Mouse (Mus musculus) embryo, embryonic 10 days (tissue): ENCODE measurements around the gene Eml1.

Source experiments
- DNase-seq: peaks from one replicate; pipeline ENCODE4 v3.0.0-alpha.2; 2015; ENCODE audit warnings: low spot score

Eml1 gene

DNA sequence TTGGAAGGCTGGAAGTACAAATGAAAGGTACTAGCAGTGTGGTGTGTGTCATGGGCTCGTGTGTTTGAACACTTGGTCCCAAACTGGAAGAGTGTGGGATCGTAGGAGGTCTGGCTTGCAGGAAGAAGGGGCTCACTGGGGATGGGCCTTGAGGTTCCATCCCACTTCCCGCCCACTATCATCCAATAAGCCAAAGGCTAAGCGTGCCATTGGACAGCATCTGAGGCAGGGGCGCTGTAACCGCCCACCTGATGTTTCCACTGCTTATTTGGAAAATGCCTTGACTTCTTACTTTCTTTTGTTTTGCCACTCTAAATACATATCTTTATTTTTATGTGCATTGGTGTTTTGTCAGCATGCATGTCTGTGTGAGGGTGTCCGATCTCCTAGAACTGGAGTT lies 181.0 kb downstream of the Eml1 start:
- no peak for DNase-seq

DNA sequence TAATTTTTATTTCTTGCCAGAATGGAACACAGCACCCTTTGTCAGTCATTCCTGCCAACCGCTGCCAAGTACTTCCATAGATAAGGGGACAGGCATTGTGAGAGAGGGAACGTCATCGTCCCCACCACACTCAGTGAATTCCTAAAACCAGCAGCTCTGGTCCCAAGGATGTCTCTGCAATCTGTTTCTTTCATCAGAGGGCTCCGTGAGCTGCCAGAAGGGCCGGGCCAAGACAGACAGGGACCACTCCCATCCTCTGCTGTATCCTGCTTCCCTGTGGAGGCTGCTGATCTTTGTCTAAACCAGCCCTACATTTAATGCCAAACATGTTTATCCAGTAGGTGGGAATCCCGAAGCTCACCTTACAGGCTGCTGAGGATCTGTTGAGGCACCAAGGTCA lies 182.3 kb downstream of the Eml1 start:
- DNase-seq = no peak

DNA sequence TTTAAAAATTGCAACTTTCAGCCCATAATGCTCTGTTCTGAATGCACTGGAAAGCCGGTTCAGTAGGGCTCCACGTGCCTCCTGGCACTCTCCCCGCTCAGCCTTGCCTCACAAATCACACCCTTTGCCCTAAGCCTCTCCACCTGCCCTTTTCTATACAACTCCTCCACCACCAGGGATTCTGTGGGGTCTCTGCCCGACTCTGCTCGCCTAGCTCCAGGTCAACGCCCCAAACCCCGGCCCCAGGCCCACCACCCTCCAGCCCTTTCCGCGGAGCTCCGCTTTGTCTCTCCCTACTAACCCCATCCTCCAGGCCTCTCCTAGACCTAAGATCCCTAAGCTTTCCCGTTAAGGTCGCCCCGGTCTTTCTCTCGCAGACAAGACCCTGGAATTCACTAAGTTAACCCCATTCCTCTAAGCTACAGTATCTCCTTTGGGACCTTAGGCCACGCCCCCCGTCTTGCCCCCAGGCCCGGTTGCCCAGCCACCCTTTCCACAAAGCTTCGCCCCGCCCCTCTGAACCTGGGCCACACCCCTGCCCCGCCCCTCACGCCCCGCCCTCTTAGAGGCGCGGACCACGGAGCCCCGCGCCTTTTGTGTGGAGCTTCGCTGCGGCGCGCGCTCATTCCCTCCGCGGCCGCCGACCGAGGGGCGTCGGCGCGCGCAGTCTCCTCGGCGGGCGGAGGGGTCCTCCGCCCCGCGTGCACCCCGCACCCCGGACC lies 183.5 kb downstream of the Eml1 start, which contains the start of gene Evl:
Gene Evl, plus strand, starts transcription at position 601 of the 722 bp plus-strand sequence.
- DNase-seq = peak; percentile 94

DNA sequence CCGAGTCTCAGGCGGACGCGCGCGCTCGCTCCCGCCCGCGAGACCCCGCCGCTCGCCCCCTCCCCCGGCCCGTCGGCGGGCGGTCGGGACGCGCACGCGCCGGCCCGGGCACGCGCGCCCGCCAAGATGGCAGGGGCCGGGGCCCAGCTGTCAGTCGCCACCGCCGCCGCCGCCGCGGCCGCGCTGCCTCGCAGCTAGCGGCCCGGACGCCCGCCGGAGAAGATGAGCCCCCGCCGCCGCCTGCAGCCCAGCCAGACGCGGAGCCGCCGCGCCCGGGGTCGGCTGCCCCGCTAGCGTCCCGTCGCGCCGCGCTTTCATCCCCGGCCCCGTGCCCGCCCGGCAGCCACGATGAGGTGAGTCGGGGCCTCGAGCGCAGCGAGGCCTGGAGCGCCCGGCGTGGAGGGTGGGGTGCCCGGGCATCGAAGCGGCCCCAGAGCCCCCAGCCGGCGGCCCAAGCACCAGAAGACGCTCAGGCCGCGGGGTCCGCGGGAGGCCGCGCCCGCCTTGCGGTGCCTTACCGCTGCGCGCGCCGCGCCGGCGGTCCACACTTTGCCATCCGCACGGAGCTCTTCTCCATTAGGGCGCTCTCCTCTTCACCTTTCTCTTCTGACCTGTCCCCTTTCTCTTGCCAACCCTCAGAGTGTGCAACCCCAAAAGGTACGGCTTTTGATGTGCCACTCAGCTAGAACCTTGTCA lies 184.3 kb downstream of the Eml1 start:
- DNase-seq = peak; percentile 35

DNA sequence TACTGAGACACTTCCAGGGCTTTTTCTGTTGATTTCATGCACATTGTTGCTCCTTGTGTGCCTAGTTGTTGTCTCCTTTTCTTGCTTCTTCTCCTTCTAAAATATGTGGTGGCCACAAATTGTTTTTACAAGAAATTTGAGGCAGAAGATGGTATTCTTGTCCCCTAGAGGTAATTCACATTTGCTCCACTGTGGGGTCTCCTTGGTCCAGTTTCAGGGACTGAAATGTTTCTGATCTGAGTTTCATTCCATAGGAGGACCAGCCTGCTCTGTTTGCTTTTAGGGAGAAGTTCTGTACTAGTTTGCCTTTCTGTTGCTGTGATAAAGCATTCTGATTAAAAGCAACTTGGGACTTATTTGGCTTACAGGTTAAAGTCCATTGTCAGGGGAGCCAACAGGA lies 187.4 kb downstream of the Eml1 start:
- no peak for DNase-seq

DNA sequence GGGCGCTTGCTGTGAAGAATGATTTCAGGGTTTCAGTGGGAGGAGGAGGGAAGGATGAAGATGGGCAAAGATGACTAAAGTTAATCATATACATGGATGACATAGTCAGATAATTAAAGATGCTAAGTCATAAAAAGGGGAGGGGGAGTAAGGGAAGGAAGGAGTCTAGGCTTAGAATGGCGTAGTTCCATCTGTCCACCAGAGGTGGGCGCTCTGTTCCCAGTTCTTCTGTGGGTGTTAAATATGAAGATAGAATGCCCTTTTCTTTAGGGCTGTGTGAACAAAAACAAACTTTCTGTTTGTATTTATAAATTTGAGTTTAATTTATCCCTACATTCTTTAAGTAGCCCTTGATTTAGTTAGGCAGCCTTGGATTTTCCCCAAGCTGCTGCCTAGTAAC lies 192.5 kb downstream of the Eml1 start:
- no peak for DNase-seq

DNA sequence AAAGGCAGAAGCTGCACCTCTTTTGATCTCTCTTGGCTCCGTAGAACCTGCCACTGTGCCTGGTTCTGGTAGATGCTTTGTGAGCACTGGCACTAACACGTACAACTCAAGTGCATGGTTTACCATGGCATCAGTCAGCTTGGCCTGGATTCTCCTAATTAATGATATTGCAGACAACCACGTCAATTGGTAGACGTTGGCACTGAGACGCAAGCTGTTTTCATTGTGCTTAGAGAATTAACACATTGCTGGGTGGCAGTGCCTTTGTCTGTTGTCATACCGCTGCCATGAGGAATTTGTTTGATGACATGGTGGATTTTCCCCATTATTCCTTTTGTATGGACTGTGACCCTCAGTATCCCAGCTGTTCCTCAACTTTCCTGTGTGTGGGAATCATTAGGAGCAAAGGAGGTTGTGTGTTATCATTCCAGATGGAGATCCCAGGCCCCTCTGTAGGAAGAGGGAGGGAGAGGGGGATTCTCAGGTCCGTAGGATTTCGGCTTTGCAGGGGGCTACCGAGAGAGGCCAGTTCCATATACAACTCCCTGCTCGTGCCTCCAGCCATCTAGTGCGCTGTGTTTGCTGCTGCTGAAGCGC lies 194.3 kb downstream of the Eml1 start:
- peak; percentile 53 for DNase-seq

DNA sequence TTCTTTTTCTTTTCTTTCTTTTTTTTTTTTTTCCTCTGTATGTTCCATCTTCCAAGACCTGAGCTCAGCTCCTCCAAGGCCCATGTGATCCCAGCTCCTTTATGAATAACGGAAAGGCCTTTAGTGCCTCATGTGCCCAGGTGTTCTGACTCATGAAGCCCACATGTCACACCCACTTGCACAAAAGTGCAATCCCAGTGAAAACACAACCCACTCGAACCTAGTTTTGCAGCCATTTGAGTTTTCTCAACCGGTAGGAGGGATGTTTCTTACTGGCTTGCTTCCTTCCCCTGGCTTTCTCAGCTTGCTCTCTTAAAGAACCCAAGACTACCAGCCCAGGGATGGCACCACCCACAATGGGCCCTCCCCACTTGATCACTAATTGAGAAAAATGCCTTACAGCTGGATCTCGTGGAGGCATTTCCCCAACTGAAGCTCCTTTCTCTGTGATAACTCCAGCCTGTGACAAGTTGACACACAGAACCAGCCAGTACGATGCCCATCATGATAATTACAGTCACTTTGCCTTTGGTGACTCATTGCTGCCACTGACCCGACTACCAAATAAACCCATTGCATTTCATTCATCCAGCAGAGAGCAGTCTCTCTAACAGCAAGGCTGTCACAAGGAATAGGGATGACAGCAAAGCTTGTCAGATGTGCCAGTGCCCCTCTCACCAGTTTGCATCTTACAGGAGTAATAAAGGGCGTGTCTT lies 208.6 kb downstream of the Eml1 start:
- DNase-seq = no peak

DNA sequence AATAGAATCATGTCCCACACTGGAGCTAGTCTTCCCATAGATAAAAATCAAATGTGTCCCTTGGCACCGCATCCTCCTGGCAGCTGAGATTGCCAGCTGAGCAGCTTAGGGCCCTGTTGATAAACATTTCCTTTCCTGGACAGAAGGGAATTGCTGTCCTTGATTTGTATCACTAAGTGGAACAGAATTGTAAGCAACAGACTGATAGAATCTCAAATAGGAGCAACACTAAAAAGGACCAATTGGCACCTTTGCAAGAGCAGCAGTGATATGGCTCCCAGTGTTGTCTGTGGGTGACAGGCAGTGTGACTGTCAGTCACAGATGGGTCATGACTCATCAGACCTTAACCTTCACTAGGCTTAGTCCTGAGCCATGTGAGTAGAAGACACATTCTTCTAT lies 213.0 kb downstream of the Eml1 start:
- no peak for DNase-seq
